Mouse (Mus musculus) stomach, embryonic 16.5 days (tissue): Measurements from ENCODE around the gene Olfr583. TPM values are rescaled to one million over a fixed set of nuclear protein-coding genes. Genes with fewer than 3 reads are reported as not detected.

Experiments
- ATAC-seq: fragments of 200-750 bp; cut with Nextera tagmentation; 2 replicates; pipeline ENCODE4 v1.8.0; 2017; ENCODE audit warnings: moderate number of reproducible peaks, moderate TSS enrichment; ENCODE audit not compliant: insufficient read depth, low FRiP score
- H3K27ac ChIP-seq: fragments of 300-500 bp; sonication (generic); 2 replicates; pipeline ENCODE4 v1.5.1; 2014; ENCODE audit warnings: low read length
- H3K27me3 ChIP-seq: fragments of 300-500 bp; sonication (generic); 2 replicates; pipeline ENCODE4 v1.6.1; 2014; ENCODE audit warnings: low read length, control low read depth, mixed read lengths; ENCODE audit not compliant: control insufficient read depth, insufficient read depth
- H3K36me3 ChIP-seq: fragments of 300-500 bp; sonication (generic); 2 replicates; pipeline ENCODE4 v1.6.1; 2014; ENCODE audit warnings: low read length; ENCODE audit not compliant: control insufficient read depth, insufficient read depth
- H3K4me1 ChIP-seq: fragments of 300-500 bp; sonication (generic); 2 replicates; pipeline ENCODE4 v1.6.1; 2014; ENCODE audit warnings: low read length, control low read depth, mixed read lengths; ENCODE audit not compliant: control insufficient read depth, insufficient read depth
- H3K4me2 ChIP-seq: fragments of 300-500 bp; sonication (generic); 2 replicates; pipeline ENCODE4 v1.6.1; 2014; ENCODE audit warnings: low read depth, low read length, mixed read lengths
- H3K4me3 ChIP-seq: fragments of 300-500 bp; sonication (generic); replicated peaks from 2 replicates; pipeline ENCODE4 v1.5.1; 2014; ENCODE audit warnings: mild to moderate bottlenecking, low read length
- H3K9ac ChIP-seq: fragments of 300-500 bp; sonication (generic); 2 replicates; pipeline ENCODE4 v1.6.1; 2014; ENCODE audit warnings: low read length
- H3K9me3 ChIP-seq: fragments of 300-500 bp; sonication (generic); replicated peaks from 2 replicates; pipeline ENCODE4 v1.6.1; 2016; ENCODE audit warnings: low read length, control low read depth; ENCODE audit not compliant: control insufficient read depth
- WGBS: fragments of 180-500 bp; shearing (Covaris S2); extraction: QIAGEN DNeasy Blood & Tissue Kit; methylation state at CpG from one replicate; pipeline ENCODE4 v1.1.7; 2014; 5-methylcytosine and 5-hydroxymethylcytosine counted together
- polyA plus RNA-seq: library from polyadenylated mRNA; unstranded; fragments of >200 nt; fragmentation: Nextera tagmentation; extraction: Ambion mirVana; gene quantifications from 2 replicates; pipeline ENCODE4 v1.2.1, GENCODE M21; 2015

Olfr583 gene
- not detected in 2 replicates for polyA plus RNA-seq

DNA sequence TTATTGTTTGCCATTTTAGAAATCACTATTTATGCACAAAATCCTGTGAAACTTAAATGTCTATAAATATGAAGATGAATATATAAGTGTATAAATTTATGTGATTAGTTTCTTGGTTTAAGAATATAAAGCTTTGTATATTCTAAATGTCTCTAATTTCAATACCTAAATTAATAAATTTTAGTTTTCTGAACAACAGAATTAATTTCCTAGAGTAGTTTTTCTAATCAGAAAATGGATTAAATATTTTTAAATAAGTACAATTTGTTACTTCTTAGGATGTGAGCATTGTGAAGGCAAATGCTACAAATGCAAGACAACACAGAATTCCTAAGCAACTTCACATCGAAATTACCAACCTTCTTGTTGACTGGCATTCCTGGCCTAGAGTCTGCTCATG, at the start of gene Olfr583:
Gene Olfr583, plus strand, starts transcription at position 301 of the 400 bp plus-strand sequence.
- no peaks in the 10 kb centered on the region for H3K36me3 ChIP-seq
- H3K4me2 ChIP-seq, result no peak within 1 kb of the TSS
- no peak within 1 kb of the TSS for H3K27ac ChIP-seq
- 78% methylated on average over 1 of the region's 1 CpGs for WGBS
- no peak within 1 kb of the TSS for H3K4me3 ChIP-seq
- H3K9me3 ChIP-seq, result no peaks in the 10 kb centered on the region
- H3K9ac ChIP-seq, result no peak within 1 kb of the TSS
- H3K27me3 ChIP-seq, result no peaks in the 10 kb centered on the region
- ATAC-seq, result no peak
- H3K4me1 ChIP-seq, result no peaks in the 10 kb centered on the region

- Histone ChIP-seq H3K9ac (no peak within 1 kb of the TSS), H3K9me3 (no peaks in the 10 kb centered on the region), H3K4me1 (no peaks in the 10 kb centered on the region), H3K36me3 (no peaks in the 10 kb centered on the region), H3K27ac (no peak within 1 kb of the TSS), H3K4me2 (no peak within 1 kb of the TSS), H3K27me3 (no peaks in the 10 kb centered on the region), H3K4me3 (no peak within 1 kb of the TSS)
- no peak for ATAC-seq
Measured at GRCm38 (mm10) chr7:103037724-103038123, 13.4 kb upstream of the Olfr583 start, which contains the start of gene Olfr582. Gene Olfr582 (plus strand): TSS chr7:103038024.

DNA sequence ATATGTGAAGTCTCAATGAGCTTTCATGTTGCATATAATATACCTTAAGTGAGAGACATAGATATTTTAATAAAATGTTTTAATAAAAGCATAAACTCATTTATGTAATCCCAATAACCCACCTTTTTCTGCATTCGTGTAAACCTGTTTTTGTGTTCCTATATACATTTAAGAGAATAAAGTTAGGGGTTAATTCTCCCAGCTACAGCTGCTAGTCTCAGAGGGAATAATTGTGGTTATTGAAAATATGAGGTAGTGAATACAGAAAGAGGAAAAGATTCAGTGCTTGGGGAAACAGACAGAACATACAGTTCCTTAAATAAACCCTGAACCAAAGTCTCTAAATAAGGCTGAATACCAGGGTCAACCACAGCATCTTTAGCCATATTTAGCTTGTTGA, 30.5 kb downstream of the Olfr583 start, which contains the start of gene Olfr584:
Gene Olfr584, plus strand, starts transcription at position 301 of the 400 bp plus-strand sequence.
- H3K4me1 ChIP-seq, result no peaks in the 10 kb centered on the region
- H3K4me3 ChIP-seq, result no peak within 1 kb of the TSS
- no peak for ATAC-seq
- 70% methylated on average over 1 of the region's 1 CpGs for WGBS
- H3K27ac ChIP-seq, result no peak within 1 kb of the TSS
- no peaks in the 10 kb centered on the region for H3K36me3 ChIP-seq
- H3K27me3 ChIP-seq, result no peaks in the 10 kb centered on the region
- H3K9ac ChIP-seq, result no peak within 1 kb of the TSS
- H3K4me2 ChIP-seq, result no peak within 1 kb of the TSS
- no peaks in the 10 kb centered on the region for H3K9me3 ChIP-seq

GRCm38 (mm10) chr7:103097420-103097819, 46.3 kb downstream of the Olfr583 start, which contains the start of gene Olfr585:
Gene Olfr585 (plus strand): TSS chr7:103097720.
- ATAC-seq, result no peak
- 88% methylated on average over 1 of the region's 1 CpGs for WGBS

More at GRCm38 (mm10) chr7:103097420-103097819, 46.3 kb downstream of the Olfr583 start, which contains the start of gene Olfr585:
- no peaks in the 10 kb centered on the region for H3K9me3 ChIP-seq
- no peaks in the 10 kb centered on the region for H3K36me3 ChIP-seq
- no peaks in the 10 kb centered on the region for H3K4me1 ChIP-seq
- H3K27me3 ChIP-seq, result no peaks in the 10 kb centered on the region
- no peak within 1 kb of the TSS for H3K4me3 ChIP-seq
- H3K27ac ChIP-seq, result no peak within 1 kb of the TSS
- H3K9ac ChIP-seq, result no peak within 1 kb of the TSS
- H3K4me2 ChIP-seq, result no peak within 1 kb of the TSS

Other genes with a start within 250 kb of the Olfr583 start
- gene Olfr564, start 247.8 kb upstream of the Olfr583 start, polyA plus RNA-seq, result not detected in 2 replicates
- not detected in 2 replicates for gene Olfr566, start 192.5 kb upstream of the Olfr583 start, polyA plus RNA-seq
- not detected in 2 replicates for gene Olfr568, start 174.2 kb upstream of the Olfr583 start, polyA plus RNA-seq
- not detected in 2 replicates for gene Olfr569, start 160.4 kb upstream of the Olfr583 start, polyA plus RNA-seq
- gene Olfr570, start 156.7 kb upstream of the Olfr583 start, polyA plus RNA-seq, result not detected in 2 replicates
- gene Olfr571, start 133.8 kb upstream of the Olfr583 start, polyA plus RNA-seq, result not detected in 2 replicates
- gene Olfr572, start 126.9 kb upstream of the Olfr583 start, polyA plus RNA-seq, result not detected in 2 replicates
- gene Olfr573-ps1, start 108.7 kb upstream of the Olfr583 start, polyA plus RNA-seq, result not detected in 2 replicates
- not detected in 2 replicates for gene Olfr574, start 102.8 kb upstream of the Olfr583 start, polyA plus RNA-seq
- not detected in 2 replicates for gene Olfr575, start 92.5 kb upstream of the Olfr583 start, polyA plus RNA-seq
- not detected in 2 replicates for gene Olfr576, start 88.6 kb upstream of the Olfr583 start, polyA plus RNA-seq
- gene Olfr577, start 75.4 kb upstream of the Olfr583 start, polyA plus RNA-seq, result not detected in 2 replicates
- not detected in 2 replicates for gene Olfr578, start 62.0 kb upstream of the Olfr583 start, polyA plus RNA-seq
- gene Olfr582, start 13.3 kb upstream of the Olfr583 start, polyA plus RNA-seq, result not detected in 2 replicates
- gene Olfr584, start 30.6 kb downstream of the Olfr583 start, polyA plus RNA-seq, result not detected in 2 replicates
- not detected in 2 replicates for gene Olfr585, start 46.4 kb downstream of the Olfr583 start, polyA plus RNA-seq
- gene Olfr586, start 74.3 kb downstream of the Olfr583 start, polyA plus RNA-seq, result not detected in 2 replicates
- not detected in 2 replicates for gene Olfr588-ps1, start 89.6 kb downstream of the Olfr583 start, polyA plus RNA-seq
- not detected in 2 replicates for gene Olfr589, start 105.1 kb downstream of the Olfr583 start, polyA plus RNA-seq
- gene Olfr591, start 127.0 kb downstream of the Olfr583 start, polyA plus RNA-seq, result not detected in 2 replicates
- not detected in 2 replicates for gene Olfr592, start 133.5 kb downstream of the Olfr583 start, polyA plus RNA-seq
- not detected in 2 replicates for gene Olfr593, start 160.6 kb downstream of the Olfr583 start, polyA plus RNA-seq
- not detected in 2 replicates for gene Olfr594, start 165.7 kb downstream of the Olfr583 start, polyA plus RNA-seq
- not detected in 2 replicates for gene Usp17ld, start 201.2 kb downstream of the Olfr583 start, polyA plus RNA-seq